Mouse (Mus musculus): ENCODE measurements around the gene Dohh.

Dohh gene

GRCm38 (mm10) chr10:81383802-81384604 is at the start of gene Dohh, which contains the start of gene Gm48551:
Dohh (plus strand) TSS chr10:81384428.
Gm48551 (plus strand) TSS chr10:81384466.
- peak; percentile 100 for DNase-seq (ENCODE audit: low read depth, low spot score)

GRCm38 (mm10) chr10:81335393-81336340 is 48.6 kb upstream of the Dohh start:
- no peak for DNase-seq (ENCODE audit: low read depth, low spot score)

- DNase-seq (ENCODE audit: low read depth, low spot score), result no peak
Observed at GRCm38 (mm10) chr10:81336558-81336957, 47.7 kb upstream of the Dohh start.

- no peak for DNase-seq (ENCODE audit: low read depth, low spot score)
Observed at GRCm38 (mm10) chr10:81340551-81341332, 43.5 kb upstream of the Dohh start.

GRCm38 (mm10) chr10:81341333-81341949 is 42.8 kb upstream of the Dohh start:
- DNase-seq (ENCODE audit: low read depth, low spot score), result peak; percentile 56

- no peak for DNase-seq (ENCODE audit: low read depth, low spot score)
Observed at GRCm38 (mm10) chr10:81342686-81343505, 41.3 kb upstream of the Dohh start, which contains the start of gene Gipc3. Gipc3 (minus strand) TSS chr10:81343266.

GRCm38 (mm10) chr10:81344421-81345161 is 39.6 kb upstream of the Dohh start:
- DNase-seq (ENCODE audit: low read depth, low spot score), result no peak

- no peak for DNase-seq (ENCODE audit: low read depth, low spot score)
Observed at GRCm38 (mm10) chr10:81345162-81345534, 39.1 kb upstream of the Dohh start.

- DNase-seq (ENCODE audit: low read depth, low spot score), result peak; percentile 86
Observed at GRCm38 (mm10) chr10:81346453-81347067, 37.7 kb upstream of the Dohh start.

GRCm38 (mm10) chr10:81349146-81349545 is 35.1 kb upstream of the Dohh start:
- DNase-seq (ENCODE audit: low read depth, low spot score), result no peak

GRCm38 (mm10) chr10:81349961-81350350 is 34.3 kb upstream of the Dohh start:
- no peak for DNase-seq (ENCODE audit: low read depth, low spot score)

- peak; percentile 100 for DNase-seq (ENCODE audit: low read depth, low spot score)
Observed at GRCm38 (mm10) chr10:81350351-81351063, 33.7 kb upstream of the Dohh start, which contains the start of gene Hmg20b. Hmg20b (minus strand) TSS chr10:81350480.

GRCm38 (mm10) chr10:81351678-81352291 is 32.4 kb upstream of the Dohh start:
- DNase-seq (ENCODE audit: low read depth, low spot score), result no peak

GRCm38 (mm10) chr10:81354738-81355477 is 29.3 kb upstream of the Dohh start:
- DNase-seq (ENCODE audit: low read depth, low spot score), result no peak

GRCm38 (mm10) chr10:81355533-81355932 is 28.7 kb upstream of the Dohh start:
- no peak for DNase-seq (ENCODE audit: low read depth, low spot score)

GRCm38 (mm10) chr10:81356352-81356990 is 27.8 kb upstream of the Dohh start:
- peak; percentile 63 for DNase-seq (ENCODE audit: low read depth, low spot score)
